Mouse (Mus musculus) C2C12 (cell line): ENCODE measurements at regions not wholly inside any gene's neighbourhood (a gene's known extent, or its start where the extent isn't known, plus 50 kb on each side); places are given as distances from the start of the nearest gene placed in this dataset.

ENCODE experiments used
- H3K27me3 ChIP-seq: one replicate; pipeline ENCODE4 v1.6.1; 2011; ENCODE audit not compliant: control insufficient read depth, insufficient read depth, insufficient read length
- H3K36me3 ChIP-seq: one replicate; pipeline ENCODE4 v1.6.1; 2011; ENCODE audit not compliant: control insufficient read depth, insufficient read depth
- H3K4me3 ChIP-seq: one replicate; pipeline ENCODE4 v1.5.1; 2011; ENCODE audit warnings: mild to moderate bottlenecking, control low read depth; ENCODE audit not compliant: poor library complexity, insufficient read depth, severe bottlenecking
- H3K79me2 ChIP-seq: one replicate; pipeline ENCODE4 v1.6.1; 2011; ENCODE audit not compliant: control insufficient read depth, insufficient read depth
- H3K79me3 ChIP-seq: one replicate; pipeline ENCODE4 v1.6.1; 2011; ENCODE audit warnings: low read depth, control low read depth
- H3ac ChIP-seq: one replicate; pipeline ENCODE3; 2011; ENCODE audit warnings: low read depth; ENCODE audit not compliant: control insufficient read depth, insufficient read length
- CEBPB ChIP-seq: IDR thresholded peaks from one replicate; pipeline ENCODE4 v1.6.1; 2011; ENCODE audit warnings: low read depth, mild to moderate bottlenecking, control low read depth, moderate library complexity
- CTCF ChIP-seq: IDR thresholded peaks from one replicate; pipeline ENCODE4 v1.5.1; 2011; ENCODE audit not compliant: control insufficient read depth, insufficient read depth, insufficient read length
- FOSL1 ChIP-seq: IDR thresholded peaks from one replicate; pipeline ENCODE4 v1.8.0; 2011; ENCODE audit warnings: mild to moderate bottlenecking, low read length; ENCODE audit not compliant: poor library complexity, insufficient read depth, severe bottlenecking
- MAX ChIP-seq: IDR thresholded peaks from one replicate; pipeline ENCODE4 v1.6.1; 2011; ENCODE audit warnings: mild to moderate bottlenecking, control low read depth
- MYOD1 ChIP-seq: IDR thresholded peaks from one replicate; pipeline ENCODE4 v1.6.1; 2011; ENCODE audit warnings: low read depth; ENCODE audit not compliant: control insufficient read depth, insufficient read length
- MYOG ChIP-seq: IDR thresholded peaks from one replicate; pipeline ENCODE4 v1.6.1; 2011; ENCODE audit not compliant: control insufficient read depth, insufficient read length; ENCODE audit errors: extremely low read depth
- USF1 ChIP-seq: IDR thresholded peaks from one replicate; pipeline ENCODE4 v1.6.1; 2011; ENCODE audit warnings: low read depth, mild to moderate bottlenecking, control low read depth, moderate library complexity

DNA sequence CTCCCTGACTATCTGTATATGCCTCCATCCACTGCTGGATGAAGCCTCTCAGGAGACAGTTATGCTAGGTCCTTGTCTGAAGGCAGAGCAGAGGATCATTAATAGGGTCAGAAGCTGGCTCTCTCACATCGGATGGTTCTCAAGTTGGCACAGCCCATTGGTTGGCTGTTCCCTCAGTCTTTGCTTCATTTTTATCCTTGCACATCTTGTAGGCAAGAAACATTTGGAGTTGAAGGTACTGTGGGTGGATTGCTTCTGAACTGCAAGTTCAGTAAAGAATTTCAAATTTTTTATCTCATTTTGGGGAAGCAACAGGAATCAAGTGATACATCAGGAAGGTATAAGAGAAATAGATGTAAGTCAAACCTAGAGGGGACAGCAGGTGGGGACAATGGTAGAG, 206.2 kb upstream of the Chrm3 start:
- TF ChIP-seq USF1 (no peak), FOSL1 (no peak), CTCF (no peak), MYOG (no peak), MAX (no peak), CEBPB (no peak), MYOD1 (no peak)
- no peaks in the 10 kb centered on the region for H3K36me3 ChIP-seq

DNA sequence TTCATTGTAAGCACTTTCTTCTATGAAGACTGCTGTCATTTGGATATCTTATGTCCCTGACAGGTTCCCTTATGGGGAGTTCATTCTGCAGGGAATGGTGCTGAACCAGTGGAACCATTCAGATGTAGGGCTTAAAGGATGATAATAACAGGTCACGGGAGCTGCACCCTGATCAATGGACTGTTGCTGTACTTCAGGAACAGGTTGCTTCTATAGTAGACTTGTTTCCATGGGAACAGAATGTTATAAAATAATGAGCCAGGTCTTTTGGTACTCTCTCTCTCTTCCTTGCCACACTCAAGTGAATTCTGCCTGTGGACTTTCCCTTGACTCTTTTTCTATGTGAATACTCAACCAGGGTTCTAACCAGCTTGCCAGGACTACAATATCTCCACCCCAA, 196.9 kb upstream of the Chrm3 start:
- Histone ChIP-seq H3K27me3 (no peaks in the 10 kb centered on the region), H3K79me3 (no peaks in the 10 kb centered on the region), H3K79me2 (no peaks in the 10 kb centered on the region)

More for the DNA sequence above, 206.2 kb upstream of the Chrm3 start:
- no peak overlapping the region for H3K4me3 ChIP-seq
- H3K79me3 ChIP-seq, result no peaks in the 10 kb centered on the region
- no peaks in the 10 kb centered on the region for H3K27me3 ChIP-seq
- no peaks in the 10 kb centered on the region for H3K79me2 ChIP-seq
- H3ac ChIP-seq, result no peak overlapping the region

DNA sequence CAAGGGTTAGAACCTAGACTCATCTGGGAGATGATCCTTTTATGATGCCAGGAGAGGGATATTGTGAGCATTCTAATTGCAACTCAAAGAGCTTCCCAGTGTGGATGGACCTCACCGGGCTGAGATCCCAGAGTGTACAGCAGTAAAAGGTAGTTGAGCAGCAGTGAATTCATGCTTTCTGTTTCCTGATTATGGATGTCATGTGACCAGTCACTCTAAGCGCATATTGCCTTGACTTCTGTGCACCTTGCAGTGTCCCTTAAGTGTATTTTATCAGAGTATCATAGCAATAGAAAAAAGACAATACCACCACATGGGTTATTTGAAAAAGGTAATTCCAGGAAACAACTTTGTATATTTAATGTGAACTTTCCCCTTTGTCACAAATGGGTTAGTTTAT, 193.9 kb upstream of the Chrm3 start:
- no peak overlapping the region for H3K4me3 ChIP-seq
- H3K79me3 ChIP-seq, result no peaks in the 10 kb centered on the region
- no peak overlapping the region for H3ac ChIP-seq
- H3K27me3 ChIP-seq, result no peaks in the 10 kb centered on the region
- H3K36me3 ChIP-seq, result no peaks in the 10 kb centered on the region
- TF ChIP-seq CEBPB, result no peak
- TF ChIP-seq MYOG, result no peak
- no peak for TF ChIP-seq MAX
- no peak for TF ChIP-seq FOSL1
- TF ChIP-seq USF1, result no peak
- TF ChIP-seq MYOD1, result no peak
- TF ChIP-seq CTCF, result no peak
- H3K79me2 ChIP-seq, result no peaks in the 10 kb centered on the region

More for the DNA sequence above, 196.9 kb upstream of the Chrm3 start:
- Histone ChIP-seq H3ac (no peak overlapping the region), H3K4me3 (no peak overlapping the region), H3K36me3 (no peaks in the 10 kb centered on the region)
- TF ChIP-seq USF1 (no peak), FOSL1 (no peak), CTCF (no peak), MYOD1 (no peak), MAX (no peak)

DNA sequence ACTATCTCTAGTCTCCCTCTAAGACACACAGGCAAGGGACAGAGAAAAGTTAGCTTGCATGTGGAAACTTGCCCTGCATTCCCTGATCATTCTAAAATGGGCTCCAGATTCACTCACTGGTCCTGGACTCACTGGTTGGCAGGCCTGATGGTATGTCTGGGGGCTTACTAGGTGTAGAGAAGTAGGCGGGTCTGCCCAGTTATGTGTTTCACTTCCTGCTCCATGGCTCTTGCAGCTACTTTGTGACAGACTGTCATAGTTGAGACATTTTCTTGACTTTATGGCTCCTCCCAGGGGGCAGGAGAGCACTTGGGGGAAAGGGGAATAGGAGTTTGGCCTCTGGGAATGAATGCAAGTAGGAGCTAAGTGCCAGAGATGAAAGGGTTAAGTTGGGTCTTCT, 182.1 kb upstream of the Chrm3 start:
- Histone ChIP-seq H3K79me3 (no peaks in the 10 kb centered on the region), H3K79me2 (no peaks in the 10 kb centered on the region), H3K4me3 (no peak overlapping the region), H3K36me3 (no peaks in the 10 kb centered on the region), H3ac (no peak overlapping the region), H3K27me3 (no peaks in the 10 kb centered on the region)
- TF ChIP-seq FOSL1, result no peak
- TF ChIP-seq CTCF, result no peak
- no peak for TF ChIP-seq MAX
- TF ChIP-seq MYOG, result no peak
- no peak for TF ChIP-seq USF1
- no peak for TF ChIP-seq CEBPB
- TF ChIP-seq MYOD1, result no peak

DNA sequence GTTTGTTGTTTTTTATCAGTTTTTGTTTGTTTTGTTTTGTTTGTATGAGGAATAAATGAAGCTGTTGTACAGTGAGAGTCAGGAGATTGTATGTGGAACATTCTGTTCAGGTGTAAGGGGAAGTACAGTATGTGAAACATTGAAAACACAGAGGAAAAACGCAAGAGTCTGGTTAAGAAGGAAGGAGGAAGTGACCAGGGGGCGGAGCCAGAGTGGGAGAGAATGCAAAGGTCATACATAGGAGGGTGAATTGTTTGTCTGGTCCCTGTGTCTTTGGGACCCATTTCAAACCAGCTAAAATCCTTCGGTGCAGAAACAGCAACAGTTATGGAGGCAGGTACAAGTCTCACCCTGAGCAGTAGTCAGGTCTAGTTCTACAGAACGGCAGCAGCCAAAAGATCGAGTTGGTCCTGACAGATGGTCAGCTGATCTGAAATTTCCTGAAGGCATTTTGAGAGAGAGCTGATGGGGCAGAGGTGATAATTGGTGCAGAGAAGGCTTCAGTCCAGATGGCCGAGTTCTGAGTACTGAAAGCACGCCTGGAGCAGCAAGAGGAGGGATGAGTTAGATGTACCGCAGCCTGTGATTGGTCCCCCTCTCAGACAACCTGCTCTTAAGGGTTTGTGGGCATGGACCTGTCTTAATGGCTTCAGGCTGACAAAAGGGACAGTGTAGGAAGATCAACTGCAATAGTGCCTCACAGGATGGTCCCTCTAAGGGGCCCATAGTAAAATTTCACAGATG, 179.7 kb upstream of the Chrm3 start:
- TF ChIP-seq CTCF (no peak), MYOD1 (no peak), MYOG (no peak), MAX (no peak), USF1 (no peak), CEBPB (no peak), FOSL1 (no peak)
- no peak overlapping the region for H3ac ChIP-seq

DNA sequence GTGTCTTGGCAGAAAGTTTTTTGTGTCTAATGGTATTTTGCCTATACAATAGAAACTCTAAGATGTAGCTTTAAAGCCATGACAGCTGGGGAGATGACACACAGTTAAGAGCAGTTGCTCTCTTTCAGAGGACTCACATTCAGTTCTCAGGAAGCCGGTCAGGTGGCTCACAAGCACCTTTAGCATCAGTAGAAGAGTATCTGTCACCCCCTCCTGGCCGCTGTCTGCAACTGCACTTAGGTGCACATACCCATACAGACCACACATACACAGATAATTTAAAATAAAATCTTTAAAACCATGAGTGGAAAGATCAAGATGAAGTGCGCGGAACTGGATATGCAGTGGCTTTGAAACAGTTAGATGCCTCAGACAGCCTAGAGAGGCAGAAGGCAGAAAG, 178.3 kb upstream of the Chrm3 start:
- Histone ChIP-seq H3K79me2 (no peaks in the 10 kb centered on the region), H3K27me3 (no peaks in the 10 kb centered on the region), H3ac (no peak overlapping the region), H3K36me3 (no peaks in the 10 kb centered on the region), H3K79me3 (no peaks in the 10 kb centered on the region), H3K4me3 (no peak overlapping the region)
- TF ChIP-seq MYOD1 (no peak), CTCF (no peak), USF1 (no peak), FOSL1 (no peak), CEBPB (no peak), MAX (no peak), MYOG (no peak)

More for the DNA sequence above, 179.7 kb upstream of the Chrm3 start:
- H3K27me3 ChIP-seq, result no peaks in the 10 kb centered on the region
- no peaks in the 10 kb centered on the region for H3K79me2 ChIP-seq
- no peak overlapping the region for H3K4me3 ChIP-seq
- H3K79me3 ChIP-seq, result no peaks in the 10 kb centered on the region
- no peaks in the 10 kb centered on the region for H3K36me3 ChIP-seq
